Mouse (Mus musculus): ENCODE results near the gene Ppa1.

Gene Ppa1

GRCm38 (mm10) chr10:61665111-61665510 is 16.8 kb downstream of the Ppa1 start:
- ChIA-PET POLR2A (interaction anchor here in 2 of 4 experiments (0.5 to 1.4 kb wide), 3 partner anchors 8 to 235 kb away, joined by 3 to 4 read pairs (median 4); partner anchors contain the start of gene Sar1a (in 1 of the 2)), CTCF (no interaction called here)

- POLR2A ChIA-PET: interaction anchor here in 3 of 4 experiments (0.6 to 1.4 kb wide), 6 partner anchors 11 to 102 kb away, joined by 3 to 4 read pairs (median 4); partner anchors contain the start of gene Sar1a (in 2 of the 3)
- CTCF ChIA-PET: interaction anchor here in 1 of 4 experiments (0.8 kb wide), 1 partner anchor 14 kb away, joined by 3 read pairs; no protein-coding TSS in a partner anchor
These were observed 17.3 kb downstream of the Ppa1 start for GRCm38 (mm10) chr10:61665651-61666050.

- ChIA-PET POLR2A (interaction anchor here (0.6 to 4.5 kb wide), 21 partner anchors 8 to 460 kb away, joined by 3 to 29 read pairs (median 4); partner anchors contain the start of genes Sar1a (in 3 of the 4), Ppa1 (in 2 of the 4), Aifm2 (in 1 of the 4) and Lrrc20 (in 1 of the 4)), CTCF (interaction anchor here (0.6 to 1.3 kb wide), 9 partner anchors 10 to 680 kb away, joined by 3 to 5 read pairs (median 3); partner anchors contain the start of gene Sar1a (in 2 of the 4))
These were observed 20.9 kb downstream of the Ppa1 start for GRCm38 (mm10) chr10:61669289-61669688.

GRCm38 (mm10) chr10:61669896-61670295 is 21.5 kb downstream of the Ppa1 start:
- POLR2A ChIA-PET: interaction anchor here in 3 of 4 experiments (0.6 to 4.5 kb wide), 22 partner anchors 9 to 875 kb away, joined by 3 to 29 read pairs (median 4); partner anchors contain the start of genes Sar1a (in 3 of the 3), Aifm2 (in 1 of the 3), Lrrc20 (in 1 of the 3) and Ppa1 (in 1 of the 3)
- CTCF ChIA-PET: interaction anchor here (0.6 to 1.2 kb wide), 10 partner anchors 10 to 680 kb away, joined by 3 to 5 read pairs (median 3); partner anchors contain the start of gene Sar1a (in 2 of the 4)

- CTCF ChIA-PET: interaction anchor here in 1 of 4 experiments (1.2 kb wide), 1 partner anchor 47 kb away, joined by 3 read pairs; no protein-coding TSS in a partner anchor
- POLR2A ChIA-PET: interaction anchor here in 3 of 4 experiments (1.0 to 4.5 kb wide), 8 partner anchors 9 to 19 kb away, joined by 3 to 29 read pairs (median 8); partner anchors contain the start of gene Sar1a (in 3 of the 3)
These were observed 22.4 kb downstream of the Ppa1 start for GRCm38 (mm10) chr10:61670758-61671157.

GRCm38 (mm10) chr10:61675935-61676334 is 27.6 kb downstream of the Ppa1 start:
- CTCF ChIA-PET: interaction anchor here in 1 of 4 experiments (0.6 kb wide), 1 partner anchor 199 kb away, joined by 4 read pairs; no protein-coding TSS in a partner anchor
- POLR2A ChIA-PET: interaction anchor here in 2 of 4 experiments (0.6 to 2.1 kb wide), 8 partner anchors 10 to 223 kb away, joined by 3 to 8 read pairs (median 3); partner anchors contain the start of gene Ppa1 (in 1 of the 2)

GRCm38 (mm10) chr10:61679545-61679944 is 31.2 kb downstream of the Ppa1 start:
- ChIA-PET CTCF (interaction anchor here (0.5 to 1.4 kb wide), 9 partner anchors 9 to 504 kb away, joined by 3 to 4 read pairs (median 3); partner anchors contain the start of gene Tysnd1 (in 1 of the 4)), POLR2A (interaction anchor here in 3 of 4 experiments (0.6 to 2.7 kb wide), 43 partner anchors 8 to 404 kb away, joined by 3 to 22 read pairs (median 4); partner anchors contain the start of genes Eif4ebp2 (in 2 of the 3), Lrrc20 (in 2 of the 3), Ppa1 (in 2 of the 3) and Aifm2 (in 1 of the 3))

- CTCF ChIA-PET: interaction anchor here in 3 of 4 experiments (0.9 to 1.4 kb wide), 9 partner anchors 11 to 984 kb away, joined by 3 to 4 read pairs (median 3); partner anchors contain the start of genes Cdh23 (in 1 of the 3) and Tysnd1 (in 1 of the 3)
- POLR2A ChIA-PET: interaction anchor here in 3 of 4 experiments (0.5 to 2.7 kb wide), 50 partner anchors 8 to 652 kb away, joined by 3 to 22 read pairs (median 4); partner anchors contain the start of genes Eif4ebp2 (in 2 of the 3), Lrrc20 (in 2 of the 3), Ppa1 (in 2 of the 3) and Aifm2 (in 1 of the 3)
These were observed 31.9 kb downstream of the Ppa1 start, which contains the start of gene Sar1a for GRCm38 (mm10) chr10:61680015-61680913. Gene Sar1a (plus strand): TSS chr10:61680299.

- POLR2A ChIA-PET: interaction anchor here in 2 of 4 experiments (1.0 to 2.4 kb wide), 5 partner anchors 9 to 19 kb away, joined by 3 to 7 read pairs (median 4); partner anchors contain the start of gene Sar1a (in 2 of the 2)
These were observed 41.1 kb downstream of the Ppa1 start for GRCm38 (mm10) chr10:61689405-61689804.

GRCm38 (mm10) chr10:61693563-61693962 is 45.2 kb downstream of the Ppa1 start:
- ChIA-PET POLR2A (interaction anchor here in 1 of 4 experiments (1.8 kb wide), 1 partner anchor 14 kb away, joined by 4 read pairs; the partner anchor contains the start of gene Sar1a), CTCF (interaction anchor here in 1 of 4 experiments (0.5 kb wide), 1 partner anchor 274 kb away, joined by 3 read pairs; no protein-coding TSS in a partner anchor)

More at GRCm38 (mm10) chr10:61689405-61689804, 41.1 kb downstream of the Ppa1 start:
- CTCF ChIA-PET: no interaction called here

- ChIA-PET CTCF (interaction anchor here in 2 of 4 experiments (0.6 to 0.7 kb wide), 2 partner anchors 15 to 145 kb away, joined by 3 read pairs; partner anchors contain the start of gene Sar1a (in 1 of the 2)), POLR2A (interaction anchor here in 3 of 4 experiments (0.6 to 2.5 kb wide), 4 partner anchors 12 to 278 kb away, joined by 3 to 10 read pairs (median 4); partner anchors contain the start of genes Aifm2 (in 1 of the 3), Nodal (in 1 of the 3) and Sar1a (in 1 of the 3))
These were observed 46.7 kb downstream of the Ppa1 start, which contains the start of gene Tysnd1 for GRCm38 (mm10) chr10:61694870-61695670. Gene Tysnd1 (plus strand): TSS chr10:61695514.

- ChIA-PET POLR2A (interaction anchor here in 2 of 4 experiments (0.6 to 2.5 kb wide), 4 partner anchors 13 to 278 kb away, joined by 3 to 10 read pairs (median 4); partner anchors contain the start of genes Aifm2 (in 1 of the 2), Nodal (in 1 of the 2) and Sar1a (in 1 of the 2)), CTCF (no interaction called here)
These were observed 47.6 kb downstream of the Ppa1 start for GRCm38 (mm10) chr10:61695703-61696559.

GRCm38 (mm10) chr10:61696560-61696823 is 48.1 kb downstream of the Ppa1 start:
- POLR2A ChIA-PET: interaction anchor here in 2 of 4 experiments (1.1 to 2.5 kb wide), 3 partner anchors 16 to 19 kb away, joined by 5 to 10 read pairs (median 8); partner anchors contain the start of genes Aifm2 (in 2 of the 2) and Sar1a (in 1 of the 2)
- CTCF ChIA-PET: no interaction called here

GRCm38 (mm10) chr10:61697028-61697427 is 48.7 kb downstream of the Ppa1 start:
- ChIA-PET POLR2A (interaction anchor here in 1 of 4 experiments (0.9 to 2.0 kb wide), 2 partner anchors 14 to 18 kb away, joined by 3 to 8 read pairs; partner anchors contain the start of gene Aifm2), CTCF (interaction anchor here in 1 of 4 experiments (1.2 kb wide), 1 partner anchor 221 kb away, joined by 3 read pairs; the partner anchor contains the start of gene Lrrc20)

GRCm38 (mm10) chr10:61704663-61705062 is 56.3 kb downstream of the Ppa1 start:
- CTCF ChIA-PET: no interaction called here
- POLR2A ChIA-PET: interaction anchor here in 1 of 4 experiments (0.7 to 3.5 kb wide), 2 partner anchors 10 to 391 kb away, joined by 3 to 14 read pairs; partner anchors contain the start of gene Aifm2

Data from embryonic stem cell, embryonic (primary cell).